Mouse (Mus musculus) adrenal gland, postnatal 4 days (tissue): Measurements from ENCODE around the gene Foxo3. TPM values are rescaled to one million over a fixed set of nuclear protein-coding genes. Genes with fewer than 3 reads are reported as not detected.

Experiments used
- DNase-seq, 2 experiments: peaks; one replicate each; pipeline ENCODE4 v3.0.0; 2021 to 2022; ENCODE audit warnings: low spot score in 2 of 2, mixed read lengths in 2 of 2
- total RNA-seq, 2 experiments: library from RNA; stranded (reverse); gene quantifications; 2 replicates each; pipeline ENCODE4 v1.2.3; 2021

Foxo3 gene
- total RNA-seq, 2 experiments from 2014 or later = 71.7 to 72.8 TPM

DNA sequence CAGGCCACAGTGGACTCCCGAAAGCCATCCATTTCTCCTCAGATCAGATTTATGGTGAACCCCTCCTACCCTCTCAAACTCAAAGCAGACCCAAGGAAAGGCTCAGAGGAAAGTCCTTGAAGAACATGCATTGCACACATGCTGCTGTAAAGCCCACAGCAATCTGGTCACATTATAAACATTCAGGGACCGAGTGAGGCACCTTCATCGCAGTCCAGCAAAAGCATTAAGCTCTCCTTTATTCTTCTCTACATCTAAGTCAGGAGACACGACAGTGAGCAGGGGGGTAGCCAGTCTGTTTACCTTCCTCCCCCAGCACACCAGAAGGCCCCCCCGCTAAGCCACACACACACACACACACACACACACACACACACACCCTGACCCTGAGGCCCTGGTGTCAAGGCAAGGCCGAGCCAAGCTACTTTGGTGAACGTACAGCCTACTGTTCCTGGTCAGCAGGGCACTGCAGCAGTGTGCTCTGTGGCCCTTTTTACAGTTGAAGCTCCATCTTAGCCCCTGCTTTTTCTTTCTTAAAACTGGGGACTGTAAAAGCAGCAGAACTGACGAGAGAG lies 24.7 kb downstream of the Foxo3 start:
- DNase-seq = no peak

DNA sequence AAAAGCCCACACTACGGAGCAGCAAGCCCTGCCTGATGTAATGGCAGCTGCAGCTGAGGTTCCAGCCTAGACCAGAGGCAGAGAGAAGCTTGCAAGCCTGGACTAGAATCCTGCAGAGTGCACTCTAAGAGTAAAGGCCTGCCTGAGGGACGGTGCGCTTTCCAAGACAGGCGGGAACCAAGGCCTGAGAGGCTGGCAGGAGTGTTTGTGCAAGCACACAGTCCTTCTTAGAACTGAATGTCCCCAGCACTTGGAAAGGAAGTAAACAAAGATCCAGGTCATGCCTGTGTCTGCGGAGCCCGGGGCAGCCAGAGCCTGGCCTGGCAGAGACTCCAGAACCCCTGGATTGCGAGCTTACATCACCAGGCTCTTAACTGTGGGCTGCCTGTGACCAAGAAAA lies 25.4 kb downstream of the Foxo3 start:
- DNase-seq = peak in 1 of 2 experiments; percentile 29

DNA sequence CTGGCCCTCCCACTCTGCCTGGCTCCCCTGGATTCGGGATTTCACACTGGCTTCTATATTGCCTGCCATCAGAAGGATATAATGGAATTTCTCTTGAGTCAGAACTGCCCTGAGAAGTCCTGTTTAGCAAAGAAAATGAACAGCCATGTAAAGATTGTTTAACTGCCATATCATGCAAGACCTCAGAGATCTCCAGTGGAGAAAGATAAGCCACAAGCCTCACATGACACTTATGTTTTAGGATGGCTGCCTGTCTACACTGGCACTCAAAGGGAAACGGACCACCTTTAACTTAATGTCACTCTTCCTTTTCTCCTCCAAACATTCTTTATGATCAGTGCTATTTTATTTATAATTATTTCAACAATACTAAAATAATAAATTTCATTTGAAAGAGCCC lies 26.6 kb downstream of the Foxo3 start:
- DNase-seq = no peak

DNA sequence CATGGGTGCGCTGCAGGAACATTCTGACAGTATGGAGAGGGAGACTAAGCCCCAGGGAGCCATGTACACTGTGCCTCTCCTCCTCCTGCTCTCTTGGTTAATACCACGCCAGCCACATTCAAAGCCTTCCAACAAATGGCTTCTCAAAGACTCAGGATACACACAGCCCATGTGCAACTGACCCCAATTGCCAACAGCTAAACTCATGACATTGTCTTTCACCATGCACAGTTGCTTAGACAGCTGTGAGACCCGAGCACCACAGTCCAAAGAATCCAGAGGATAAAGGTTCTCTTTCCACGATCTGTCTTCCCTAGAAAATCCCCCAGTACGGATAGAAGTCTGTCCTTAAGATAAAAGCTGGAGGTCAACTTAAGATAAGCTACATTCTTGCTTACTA lies 27.9 kb downstream of the Foxo3 start:
- no peak for DNase-seq

DNA sequence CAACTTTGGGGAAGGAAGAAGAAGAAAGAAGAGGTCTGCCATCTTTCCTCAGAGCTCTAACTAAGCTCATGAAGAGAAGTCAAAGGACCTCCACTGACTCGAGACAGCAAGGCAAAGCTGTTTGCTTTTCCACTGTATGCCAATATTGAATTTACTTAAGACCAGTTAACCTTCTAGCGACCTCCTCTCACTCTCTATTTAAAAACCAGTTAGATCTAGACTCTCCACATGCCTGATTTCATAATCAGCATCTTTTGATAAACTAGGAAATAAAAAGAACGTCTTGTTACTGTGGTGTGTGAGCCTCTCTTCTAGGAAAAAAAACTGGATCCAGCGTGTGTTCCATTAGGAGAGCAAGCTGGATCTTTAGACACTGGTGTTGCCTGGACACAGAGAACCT lies 28.4 kb downstream of the Foxo3 start:
- no peak for DNase-seq

DNA sequence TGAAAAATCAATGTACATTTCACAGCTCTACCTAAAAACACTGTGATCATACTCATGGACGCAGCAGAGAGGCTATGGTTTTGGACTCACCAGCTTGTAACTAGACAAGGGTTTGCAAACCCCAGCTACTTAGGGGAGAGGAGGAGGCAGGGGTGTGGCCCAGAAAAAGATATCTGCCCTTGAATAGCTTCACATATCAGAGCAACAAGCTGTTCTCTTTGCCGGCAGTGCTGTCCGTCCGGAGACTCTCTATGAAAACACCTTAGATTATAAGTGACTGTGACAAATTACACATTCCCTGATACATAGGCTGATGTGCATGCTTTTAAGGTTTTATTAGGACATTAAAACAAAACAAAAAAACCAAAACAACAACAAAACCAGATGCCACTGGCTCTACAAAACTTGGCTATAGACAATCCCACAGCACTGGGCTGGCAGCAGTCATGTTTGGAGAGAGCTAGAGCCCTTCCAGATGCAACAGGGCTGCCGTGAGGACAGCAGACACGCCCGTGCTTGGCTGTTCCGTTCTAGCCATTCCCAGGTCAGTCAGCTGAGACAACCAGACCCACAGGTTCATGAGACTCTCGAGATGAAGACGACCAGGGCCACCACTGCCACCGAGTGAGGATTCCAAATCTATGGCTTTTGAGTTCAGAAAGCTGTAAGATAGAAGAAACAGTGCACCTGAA lies 29.3 kb downstream of the Foxo3 start:
- DNase-seq = no peak

DNA sequence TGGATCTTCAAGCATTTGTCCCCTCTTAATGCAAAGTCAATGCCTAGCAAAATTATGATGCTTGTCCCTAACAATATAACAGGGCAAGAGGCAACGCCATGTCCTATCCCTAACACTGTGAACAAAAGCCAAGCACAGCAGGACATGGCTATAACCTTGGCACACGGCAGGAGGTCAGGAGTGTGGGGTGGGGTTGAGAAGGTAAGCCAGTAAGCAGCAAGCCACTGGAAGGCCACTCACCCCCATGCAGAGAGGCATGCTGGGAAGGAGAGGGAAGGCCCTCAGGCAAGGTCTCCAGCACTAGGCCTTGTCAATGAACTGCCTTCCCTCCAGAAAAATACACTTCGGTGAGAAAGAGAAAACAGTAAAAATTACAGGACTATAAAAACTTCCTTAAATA lies 30.1 kb downstream of the Foxo3 start:
- no peak for DNase-seq

DNA sequence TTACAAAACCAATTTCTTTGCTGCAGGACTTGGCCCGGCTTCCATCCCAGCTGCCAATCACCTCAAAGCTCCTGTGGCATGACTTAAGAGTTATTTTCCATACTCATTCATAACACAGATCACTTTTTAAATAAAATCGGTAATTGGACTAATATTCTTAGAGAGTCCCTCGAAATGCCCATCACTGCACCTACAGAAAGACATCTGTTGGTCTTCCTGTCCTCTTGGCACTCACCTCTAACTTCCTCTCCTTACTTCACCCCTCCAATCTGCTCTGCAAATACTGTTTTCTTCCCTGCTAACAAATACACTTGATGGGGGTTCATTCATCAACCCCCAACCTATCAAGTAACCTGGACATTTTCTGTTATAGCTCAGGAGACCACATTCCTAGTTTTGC lies 30.9 kb downstream of the Foxo3 start:
- no peak for DNase-seq

DNA sequence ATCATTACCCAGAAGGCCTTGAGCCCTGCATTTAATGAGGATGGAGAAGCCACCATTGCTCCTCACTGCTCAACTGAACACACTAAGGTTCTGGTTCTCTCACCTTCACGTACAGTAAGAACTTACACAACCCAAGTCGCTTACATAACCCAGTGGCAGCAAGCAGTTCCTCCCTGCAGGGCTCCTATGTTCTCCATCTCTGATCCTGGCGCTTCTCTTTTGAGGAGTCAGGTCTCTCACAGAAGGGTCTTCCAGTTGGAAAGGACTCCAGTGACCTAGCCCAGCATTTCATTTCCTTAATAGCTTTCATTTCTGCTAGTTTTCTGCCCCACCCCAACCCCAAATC lies 31.3 kb downstream of the Foxo3 start:
- no peak for DNase-seq

DNA sequence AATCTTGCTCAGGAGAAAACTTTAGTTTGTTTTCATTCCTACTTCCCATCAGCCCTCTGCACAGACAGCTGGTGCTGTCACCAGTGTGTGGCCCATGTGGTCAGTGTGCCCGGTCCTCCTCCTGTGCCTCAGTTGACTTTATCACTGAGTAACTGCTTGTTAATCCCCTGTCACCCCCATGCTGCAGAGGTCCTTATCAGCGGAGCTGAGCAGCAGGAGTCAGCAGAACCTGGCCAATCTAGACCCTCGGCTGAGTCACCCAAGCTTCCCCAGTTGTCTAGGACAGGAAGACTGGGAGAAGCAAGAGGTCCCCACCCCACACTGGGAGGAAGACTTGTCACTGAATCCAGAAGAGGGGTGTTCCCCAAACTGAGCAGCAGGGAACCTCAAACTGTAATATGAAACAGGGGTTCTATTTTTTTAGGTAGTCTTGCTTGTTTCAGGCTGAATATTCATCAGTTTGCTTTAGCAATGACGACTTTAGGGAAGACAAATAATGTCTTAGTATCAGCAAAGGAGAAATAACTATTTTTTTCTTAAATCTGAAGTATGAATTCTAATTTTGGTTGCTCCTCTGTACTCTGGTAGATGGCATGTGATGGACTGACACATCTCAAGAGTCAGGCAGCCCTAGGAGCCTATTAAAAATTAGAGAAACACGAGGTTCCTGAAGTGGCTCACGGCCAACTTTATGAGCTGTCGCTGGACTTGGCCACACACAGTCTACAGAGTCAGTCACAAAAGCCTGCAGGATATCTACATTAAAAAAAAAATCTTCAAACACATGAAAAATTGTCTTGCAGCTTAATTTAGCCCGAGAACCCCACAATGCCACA lies 31.9 kb downstream of the Foxo3 start:
- no peak for DNase-seq

DNA sequence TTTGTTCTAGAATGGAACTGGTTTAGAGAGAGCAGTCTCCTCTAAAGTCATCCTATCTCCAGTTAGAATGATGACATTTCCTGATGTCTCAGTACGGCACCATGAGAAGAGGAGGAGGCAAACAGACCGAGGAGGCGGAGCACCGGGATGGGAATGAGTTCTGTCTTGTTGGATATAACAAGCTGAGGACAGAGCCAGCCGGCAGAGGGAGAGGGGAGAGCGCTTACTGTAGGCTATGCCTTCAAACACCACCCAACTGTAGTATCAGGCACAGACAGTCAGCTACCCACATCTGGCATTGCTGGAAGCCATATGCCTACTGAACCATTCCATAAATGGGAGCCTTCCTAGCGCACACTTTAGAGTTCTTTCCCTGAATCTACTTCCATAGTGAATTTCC lies 32.6 kb downstream of the Foxo3 start:
- DNase-seq = no peak

DNA sequence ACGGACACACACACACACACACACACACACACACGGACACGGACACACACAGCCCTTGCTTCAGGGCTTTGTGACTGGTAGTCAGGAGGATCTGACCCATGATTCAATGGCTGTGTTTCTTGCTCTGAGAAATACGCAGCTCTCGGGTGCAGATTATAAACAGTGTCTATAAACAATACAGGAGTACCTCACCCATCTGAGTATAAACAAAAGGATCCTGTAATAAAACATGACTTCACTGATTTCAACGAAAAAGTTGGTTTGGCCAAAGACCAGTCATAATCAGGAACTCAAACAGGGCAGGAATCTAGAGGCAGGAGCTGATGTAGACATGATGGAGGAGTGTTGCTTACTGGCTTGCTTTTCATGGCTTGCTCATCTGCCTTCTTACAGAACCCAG lies 34.1 kb downstream of the Foxo3 start:
- DNase-seq = no peak

DNA sequence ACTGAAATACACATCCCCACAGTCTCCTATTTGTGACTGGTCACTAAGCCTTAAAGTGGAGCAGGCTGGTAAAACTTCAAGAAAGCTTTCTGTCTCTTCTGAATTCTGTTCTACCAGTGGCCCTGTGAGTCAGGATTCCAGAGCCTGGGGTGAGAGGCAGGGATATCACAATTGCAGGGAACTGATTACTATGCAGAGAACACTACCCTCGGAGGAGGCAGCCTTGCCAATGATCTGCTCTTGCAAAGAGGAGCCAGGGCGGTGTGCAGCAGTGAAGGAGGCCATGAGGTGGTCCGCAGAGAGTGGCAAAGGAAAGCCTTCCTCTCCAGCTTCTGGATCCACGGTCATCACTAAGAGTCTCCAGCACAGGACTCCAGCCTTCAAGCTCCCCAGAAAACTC lies 34.8 kb downstream of the Foxo3 start:
- no peak for DNase-seq

DNA sequence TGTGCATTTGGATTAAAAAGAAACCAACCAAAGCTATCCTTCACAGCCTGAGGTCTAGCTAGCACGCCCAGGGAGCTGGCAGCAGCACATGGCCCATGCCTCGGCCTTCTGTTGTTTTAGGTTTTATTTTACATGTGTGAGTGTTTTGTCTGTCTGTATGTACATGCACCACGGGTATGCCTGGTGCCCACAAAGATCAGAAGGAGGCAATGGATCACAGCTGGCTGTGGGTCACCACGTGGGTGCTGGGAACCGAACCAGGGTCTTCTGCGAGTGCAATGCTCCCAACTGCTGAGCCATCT lies 36.8 kb downstream of the Foxo3 start:
- DNase-seq = no peak

DNA sequence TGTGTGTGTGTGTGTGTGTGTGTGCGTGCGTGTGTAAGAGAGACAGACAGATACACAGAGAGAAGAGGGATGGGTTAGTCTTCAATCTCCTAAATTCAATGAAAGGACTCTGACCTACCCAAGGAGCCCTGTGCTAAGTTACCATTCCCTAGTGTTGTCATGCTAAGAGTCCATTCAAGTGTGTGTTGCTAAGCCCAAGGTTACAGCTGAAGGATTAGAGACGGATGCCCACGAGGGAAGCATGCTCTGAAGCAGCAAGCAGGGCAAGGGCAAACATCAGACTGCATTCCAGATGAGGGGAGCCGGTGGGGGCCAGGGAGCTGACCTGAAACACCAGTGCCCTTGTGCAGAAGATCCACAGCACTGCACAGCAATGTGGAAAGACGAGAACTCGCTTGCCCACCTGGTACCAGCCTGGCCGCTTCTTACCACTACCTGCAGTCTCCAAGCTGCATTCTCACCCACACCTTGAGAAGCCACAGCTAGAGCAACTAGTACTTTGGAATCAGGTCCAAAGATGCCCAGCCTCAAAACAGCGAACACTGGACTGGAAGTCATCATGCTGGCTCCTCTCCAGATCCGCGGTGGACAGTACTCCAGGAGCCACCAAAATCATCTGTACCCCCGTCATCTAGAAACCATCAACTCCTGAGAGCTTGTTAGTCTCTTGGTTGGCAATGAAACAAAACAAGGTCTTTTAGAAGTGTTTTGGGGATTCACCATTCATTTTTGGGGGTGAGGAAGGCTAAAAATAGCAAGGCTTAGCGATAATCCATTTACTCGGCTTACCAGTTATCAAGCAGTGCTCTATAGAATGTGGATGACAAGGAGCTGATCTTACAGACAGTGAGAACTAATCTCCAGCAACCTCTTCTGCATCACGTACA lies 37.4 kb downstream of the Foxo3 start:
- no peak for DNase-seq

DNA sequence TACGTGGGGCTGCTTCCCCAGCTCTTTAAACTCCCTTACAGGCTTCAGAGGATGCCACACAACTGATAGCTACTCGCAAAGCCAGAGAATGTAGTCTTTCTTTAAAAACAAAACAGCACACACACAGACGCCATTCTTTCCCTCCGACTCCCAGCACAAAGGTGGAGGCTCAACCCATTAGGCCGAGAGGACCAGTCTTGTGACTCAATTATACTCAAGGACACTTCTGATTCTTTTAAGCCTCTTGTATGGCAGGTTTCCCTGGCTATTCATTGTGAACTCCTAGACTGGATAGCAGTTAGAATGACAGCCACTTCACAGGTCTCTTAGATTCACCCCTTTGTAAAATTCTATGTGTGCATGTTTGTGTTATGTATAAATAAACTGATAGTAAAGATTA lies 38.3 kb downstream of the Foxo3 start:
- no peak for DNase-seq

DNA sequence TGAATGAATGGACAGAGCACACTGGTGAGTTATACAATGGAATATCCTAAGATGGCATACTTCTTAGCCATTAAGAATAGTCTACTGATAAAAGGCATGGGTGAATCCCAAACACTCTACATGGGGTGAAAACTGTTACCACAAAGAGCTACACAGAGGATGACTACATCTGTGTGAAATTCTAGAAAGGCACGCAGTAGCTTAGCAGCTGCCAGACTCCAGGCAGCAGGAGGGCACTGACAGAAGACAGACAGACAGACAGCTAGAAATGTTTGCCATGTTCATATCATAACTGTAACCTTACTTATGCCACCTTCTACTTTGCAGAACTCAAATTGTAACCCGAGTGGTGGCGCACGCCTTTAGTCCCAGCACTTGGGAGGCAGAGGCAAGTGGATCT lies 39.0 kb downstream of the Foxo3 start:
- no peak for DNase-seq

DNA sequence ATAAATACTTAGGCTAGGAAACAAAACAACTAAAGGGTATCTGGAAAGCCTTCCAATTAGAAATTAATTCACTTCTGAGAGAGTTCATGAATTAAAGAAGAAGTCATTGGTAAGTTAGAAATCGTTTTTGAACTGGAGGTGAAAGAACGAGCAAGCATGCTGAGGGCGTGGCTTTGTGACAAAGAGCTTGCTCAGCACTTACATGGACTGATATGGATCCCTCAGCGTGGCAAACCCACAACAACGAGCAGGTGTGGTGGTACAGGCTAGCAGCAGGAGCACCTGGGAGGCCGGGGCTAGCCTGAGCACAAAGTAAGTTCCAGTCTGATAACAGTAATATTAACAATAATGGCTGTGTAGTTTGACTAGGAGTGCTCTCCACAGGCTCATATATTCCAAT lies 41.2 kb downstream of the Foxo3 start:
- no peak for DNase-seq

DNA sequence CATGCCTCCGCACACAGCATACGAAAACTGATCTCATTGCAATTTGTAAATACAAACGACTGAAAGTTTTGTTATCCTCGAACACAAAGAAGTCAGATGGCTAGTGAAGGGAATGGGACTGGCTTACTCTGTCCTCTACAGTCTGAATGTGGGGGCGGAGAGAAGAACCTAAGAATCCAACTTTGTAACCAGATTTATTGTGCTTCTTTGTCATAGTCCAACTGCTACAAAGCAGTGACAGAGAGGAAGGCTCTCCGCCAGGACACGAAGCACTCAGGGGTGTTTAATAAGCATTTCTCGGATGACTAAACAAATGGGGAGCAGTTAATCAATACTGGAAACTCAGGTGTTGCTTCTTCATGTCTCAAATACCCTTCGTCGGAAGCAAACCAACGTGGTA lies 43.6 kb downstream of the Foxo3 start:
- DNase-seq = no peak

DNA sequence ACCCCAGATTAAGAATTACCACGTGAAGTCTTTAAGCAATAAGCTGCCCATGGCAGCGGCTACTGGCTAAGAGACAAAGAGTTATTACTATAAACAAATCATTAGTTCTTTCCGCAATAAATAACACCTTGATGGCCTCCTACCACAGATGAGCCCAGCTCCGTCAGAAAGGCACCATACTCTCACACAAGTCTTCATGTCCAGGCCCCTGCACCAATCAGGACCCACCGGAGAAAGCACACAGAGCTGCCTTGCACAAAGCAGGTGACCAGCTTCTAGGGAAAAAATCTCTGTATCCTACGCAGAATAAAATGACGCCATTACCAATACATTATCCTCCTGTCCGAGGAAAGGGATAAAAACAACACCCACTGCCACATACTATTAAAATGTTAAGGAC lies 44.7 kb downstream of the Foxo3 start:
- no peak for DNase-seq

DNA sequence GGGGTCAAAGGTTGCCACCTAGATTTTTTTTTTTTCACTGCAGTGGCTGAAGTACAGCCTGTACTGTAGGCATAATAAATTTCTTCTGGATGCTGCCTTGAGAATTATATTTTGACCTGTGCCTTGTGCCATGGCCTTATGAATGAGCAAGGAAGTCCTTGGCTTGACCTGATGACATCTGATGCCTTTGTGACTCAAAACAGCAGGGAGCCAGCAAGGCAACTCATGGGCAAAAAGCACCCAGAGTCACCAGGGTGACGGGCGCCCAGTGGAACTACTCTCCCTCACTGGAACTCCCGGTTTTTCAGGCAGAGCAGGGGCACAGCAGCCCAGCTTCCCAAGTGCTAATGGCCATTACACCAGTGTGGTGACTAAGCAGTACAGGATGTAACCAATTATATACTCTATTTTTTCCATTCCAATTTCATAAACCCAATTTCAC lies 45.4 kb downstream of the Foxo3 start:
- DNase-seq = no peak
